Mouse (Mus musculus) heart, embryonic 12.5 days (tissue): Measurements from ENCODE around the gene Pnpla1. TPM values are rescaled to one million over a fixed set of nuclear protein-coding genes. Genes with fewer than 3 reads are reported as not detected.

ENCODE experiments used
- ATAC-seq: fragments of 200-750 bp; cut with Nextera tagmentation; 2 replicates; pipeline ENCODE4 v1.8.0; 2017; ENCODE audit warnings: moderate TSS enrichment, moderate library complexity; ENCODE audit not compliant: insufficient number of reproducible peaks, low FRiP score
- H3K27ac ChIP-seq: fragments of 300-500 bp; sonication (generic); 2 replicates; pipeline ENCODE4 v1.5.1; 2016; ENCODE audit warnings: mild to moderate bottlenecking, moderate library complexity; ENCODE audit not compliant: poor library complexity, severe bottlenecking
- H3K27me3 ChIP-seq: fragments of 300-500 bp; sonication (generic); replicated peaks from 2 replicates; pipeline ENCODE4 v1.6.1; 2016; ENCODE audit warnings: mild to moderate bottlenecking, moderate library complexity
- H3K36me3 ChIP-seq: fragments of 300-500 bp; sonication (generic); 2 replicates; pipeline ENCODE4 v1.6.1; 2016; ENCODE audit warnings: mild to moderate bottlenecking, moderate library complexity
- H3K4me1 ChIP-seq: fragments of 300-500 bp; sonication (generic); replicated peaks from 2 replicates; pipeline ENCODE4 v1.6.1; 2016; ENCODE audit warnings: mild to moderate bottlenecking
- H3K4me2 ChIP-seq: fragments of 300-500 bp; sonication (generic); 2 replicates; pipeline ENCODE4 v1.6.1; 2016; ENCODE audit warnings: mild to moderate bottlenecking, moderate library complexity
- H3K4me3 ChIP-seq: fragments of 300-500 bp; sonication (generic); 2 replicates; pipeline ENCODE4 v1.5.1; 2016; ENCODE audit warnings: mild to moderate bottlenecking
- H3K9ac ChIP-seq: fragments of 300-500 bp; sonication (generic); 2 replicates; pipeline ENCODE4 v1.6.1; 2016; ENCODE audit warnings: mild to moderate bottlenecking, moderate library complexity
- H3K9me3 ChIP-seq: fragments of 300-500 bp; sonication (generic); replicated peaks from 2 replicates; pipeline ENCODE4 v1.6.1; 2016; ENCODE audit warnings: mild to moderate bottlenecking, moderate library complexity
- WGBS: fragments of 180-500 bp; shearing (Covaris S2); methylation state at CpG from one replicate; pipeline ENCODE4 v1.1.7; 2016; 5-methylcytosine and 5-hydroxymethylcytosine counted together
- polyA plus RNA-seq: library from polyadenylated mRNA; unstranded; fragments of >200 nt; fragmentation: Nextera tagmentation; extraction: Ambion mirVana; gene quantifications from 2 replicates; pipeline ENCODE4 v1.2.1, GENCODE M21; 2016

The Pnpla1 gene
- polyA plus RNA-seq, 1 experiment from 2014 or later = 0.05 TPM

DNA sequence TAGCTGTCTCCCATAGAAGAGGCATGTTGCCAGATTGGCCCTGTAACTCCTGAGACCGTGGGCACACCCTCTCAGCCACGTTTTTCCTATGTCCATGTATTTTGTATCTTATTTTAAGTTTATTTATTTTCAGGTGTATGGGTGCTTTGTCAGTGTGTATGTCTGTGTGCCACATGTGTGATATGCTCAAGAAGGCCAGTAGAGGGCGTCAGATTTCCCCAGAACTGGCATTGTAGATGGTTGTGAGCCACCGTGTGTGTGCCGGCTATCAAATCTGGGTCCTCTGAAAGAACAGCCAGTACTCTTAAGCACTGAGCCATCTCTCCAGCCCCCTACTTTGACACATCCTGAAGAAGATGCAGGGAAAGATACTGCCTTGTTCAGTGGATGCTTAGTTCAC, 12.2 kb downstream of the Pnpla1 start:
- Histone ChIP-seq H3K27me3 (no peaks in the 10 kb centered on the region), H3K27ac (no peak overlapping the region), H3K36me3 (no peaks in the 10 kb centered on the region), H3K4me1 (peaks cover 8% of the 10 kb centered on the region), H3K4me2 (no peak overlapping the region), H3K4me3 (no peak overlapping the region), H3K9me3 (no peaks in the 10 kb centered on the region), H3K9ac (no peak overlapping the region)
- no peak for ATAC-seq
- 63% methylated on average over 5 of the region's 5 CpGs for WGBS

- Histone ChIP-seq H3K9ac (no peak overlapping the region), H3K4me2 (no peak overlapping the region), H3K27me3 (no peaks in the 10 kb centered on the region), H3K4me1 (peaks cover 11% of the 10 kb centered on the region), H3K27ac (no peak overlapping the region), H3K9me3 (no peaks in the 10 kb centered on the region), H3K36me3 (no peaks in the 10 kb centered on the region), H3K4me3 (no peak overlapping the region)
- no peak for ATAC-seq
- WGBS = 77% methylated on average over 11 of the region's 11 CpGs
Observed at GRCm38 (mm10) chr17:28871831-28872230, 13.6 kb downstream of the Pnpla1 start.

- H3K27me3 ChIP-seq = 0 out of 2 replicates have a peak, but pooled peaks cover 4% of the 10 kb centered on the region
- no peaks in the 10 kb centered on the region for H3K36me3 ChIP-seq
- no peak overlapping the region for H3K4me3 ChIP-seq
- no peaks in the 10 kb centered on the region for H3K9me3 ChIP-seq
- no peak overlapping the region for H3K9ac ChIP-seq
- peaks cover 11% of the 10 kb centered on the region for H3K4me1 ChIP-seq
- no peak overlapping the region for H3K4me2 ChIP-seq
- 80% methylated on average over 7 of the region's 7 CpGs for WGBS
- H3K27ac ChIP-seq = no peak overlapping the region
- no peak for ATAC-seq
Observed at GRCm38 (mm10) chr17:28872322-28872721, 14.1 kb downstream of the Pnpla1 start.

- H3K9me3 ChIP-seq = no peaks in the 10 kb centered on the region
- WGBS = 81% methylated on average over 4 of the region's 4 CpGs
- no peak overlapping the region for H3K4me2 ChIP-seq
- no peak for ATAC-seq
- no peaks in the 10 kb centered on the region for H3K36me3 ChIP-seq
- H3K4me1 ChIP-seq = peaks cover 11% of the 10 kb centered on the region
- H3K9ac ChIP-seq = no peak overlapping the region
- 0 out of 2 replicates have a peak, but pooled peaks cover 9% of the 10 kb centered on the region for H3K27me3 ChIP-seq
- H3K27ac ChIP-seq = no peak overlapping the region
- H3K4me3 ChIP-seq = no peak overlapping the region
Observed at GRCm38 (mm10) chr17:28874216-28874615, 16.0 kb downstream of the Pnpla1 start.

DNA sequence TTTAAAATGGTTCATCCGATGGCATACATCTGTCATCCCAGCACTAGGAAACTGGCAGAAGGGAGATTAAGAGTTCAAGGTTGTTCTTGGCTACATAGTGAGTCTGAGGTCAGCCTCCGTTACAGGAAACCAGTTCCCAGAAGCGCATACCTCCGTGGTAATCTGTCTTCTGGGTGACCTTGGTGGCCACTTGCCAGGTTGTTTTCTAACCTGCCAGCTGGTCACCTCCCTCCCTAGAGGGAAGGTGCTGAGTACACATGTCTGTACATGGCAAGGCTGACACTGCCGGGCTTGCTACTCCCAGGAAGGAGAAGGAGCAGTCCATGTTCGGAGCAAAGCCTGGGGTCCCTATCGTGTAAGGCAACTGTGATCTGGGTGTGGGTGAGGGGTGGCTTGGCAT, 16.6 kb downstream of the Pnpla1 start:
- peak overlapping the region; percentile 25; the same call in 1 of the 2 replicates for H3K27ac ChIP-seq

DNA sequence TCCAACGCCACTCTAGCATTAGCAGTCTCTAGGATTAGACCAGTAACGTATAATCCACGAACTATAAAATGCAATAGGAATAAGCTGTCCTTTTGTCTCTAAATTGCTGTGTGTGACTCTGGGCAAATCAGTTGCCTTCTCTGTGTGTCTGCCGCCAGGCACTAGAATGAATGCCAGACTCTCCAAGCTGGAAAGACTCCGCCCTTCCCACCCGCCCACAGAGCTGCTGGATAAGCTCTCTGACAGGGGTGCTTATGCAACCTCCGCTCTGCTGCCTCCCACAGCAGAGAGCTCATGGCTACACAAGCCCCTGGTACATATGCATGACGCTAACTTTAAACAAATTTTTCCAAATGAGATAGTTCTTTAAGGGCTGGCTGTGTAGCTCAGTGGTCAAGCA, 17.1 kb downstream of the Pnpla1 start:
- peaks cover 12% of the 10 kb centered on the region; the same call in 1 of the 2 replicates for H3K27me3 ChIP-seq
- no peak overlapping the region for H3K4me3 ChIP-seq
- H3K4me1 ChIP-seq = peaks cover 15% of the 10 kb centered on the region
- H3K36me3 ChIP-seq = no peaks in the 10 kb centered on the region
- 0 out of 2 replicates have a peak, but pooled peaks have one; percentile 52 for ATAC-seq
- no peaks in the 10 kb centered on the region for H3K9me3 ChIP-seq
- 0 out of 2 replicates have a peak overlapping the region, but pooled peaks have one; percentile 1 for H3K4me2 ChIP-seq
- H3K27ac ChIP-seq = peak overlapping the region; percentile 37; the same call in 1 of the 2 replicates
- no peak overlapping the region for H3K9ac ChIP-seq
- 34% methylated on average over 8 of the region's 8 CpGs for WGBS

More for the DNA sequence above, 16.6 kb downstream of the Pnpla1 start:
- 38% methylated on average over 7 of the region's 7 CpGs for WGBS
- no peak overlapping the region for H3K4me2 ChIP-seq
- no peaks in the 10 kb centered on the region for H3K9me3 ChIP-seq
- no peak overlapping the region for H3K4me3 ChIP-seq
- H3K36me3 ChIP-seq = no peaks in the 10 kb centered on the region
- 0 out of 2 replicates have a peak, but pooled peaks cover 9% of the 10 kb centered on the region for H3K27me3 ChIP-seq
- H3K4me1 ChIP-seq = peaks cover 11% of the 10 kb centered on the region
- 0 out of 2 replicates have a peak overlapping the region, but pooled peaks have one; percentile 37 for H3K9ac ChIP-seq
- ATAC-seq = no peak; the same call in 1 of the 2 replicates

DNA sequence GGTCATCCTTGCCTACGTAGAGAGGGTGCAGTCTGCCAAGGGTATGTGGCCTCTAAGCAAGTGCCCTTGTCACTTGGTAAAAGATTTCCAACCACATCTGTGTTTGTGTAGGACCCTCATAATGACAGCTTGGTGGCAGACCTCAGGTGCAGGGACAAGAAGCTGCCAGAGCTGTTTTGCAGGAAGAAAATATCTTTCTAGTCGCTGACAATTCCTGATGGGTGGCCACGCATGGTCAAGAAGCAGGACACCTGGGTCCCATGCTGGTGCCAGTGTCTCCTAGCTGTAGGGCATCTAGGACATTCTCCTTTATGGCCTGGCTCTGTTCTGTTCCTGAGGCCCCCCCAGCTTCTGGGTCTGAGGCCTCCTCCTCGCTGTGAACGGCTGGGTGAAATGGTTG, 18.1 kb downstream of the Pnpla1 start:
- WGBS = 58% methylated on average over 5 of the region's 5 CpGs

DNA sequence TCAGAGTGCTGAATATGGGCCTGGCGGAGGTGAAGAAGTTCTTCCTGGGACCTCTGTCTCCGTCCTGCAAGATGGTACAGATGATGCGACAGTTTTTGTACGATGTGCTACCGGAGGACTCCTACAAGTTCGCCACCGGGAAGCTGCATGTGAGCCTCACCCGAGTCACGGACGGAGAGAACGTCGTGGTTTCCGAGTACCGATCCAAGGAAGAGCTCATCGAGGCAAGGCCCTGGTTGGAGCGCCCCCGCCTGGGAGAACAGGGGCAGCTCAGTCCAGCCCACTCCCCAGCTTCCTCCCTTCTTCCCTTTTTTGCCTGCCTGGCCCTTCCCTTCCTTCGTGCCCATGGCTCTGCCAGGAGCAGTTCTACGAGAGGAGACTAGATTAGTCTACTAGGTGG, 18.6 kb downstream of the Pnpla1 start:
- Histone ChIP-seq H3K27ac (no peak overlapping the region), H3K4me3 (no peak overlapping the region), H3K4me2 (peak overlapping the region; percentile 34), H3K36me3 (no peaks in the 10 kb centered on the region), H3K27me3 (peaks cover 25% of the 10 kb centered on the region), H3K4me1 (peaks cover 15% of the 10 kb centered on the region), H3K9me3 (no peaks in the 10 kb centered on the region), H3K9ac (0 out of 2 replicates have a peak overlapping the region, but pooled peaks have one; percentile 8)
- 19% methylated on average over 19 of the region's 19 CpGs for WGBS
- ATAC-seq = no peak

More for the DNA sequence above, 18.1 kb downstream of the Pnpla1 start:
- Histone ChIP-seq H3K9me3 (no peaks in the 10 kb centered on the region), H3K27ac (no peak overlapping the region), H3K9ac (0 out of 2 replicates have a peak overlapping the region, but pooled peaks have one; percentile 8), H3K36me3 (no peaks in the 10 kb centered on the region), H3K4me3 (no peak overlapping the region), H3K27me3 (peaks cover 22% of the 10 kb centered on the region), H3K4me2 (peak overlapping the region; percentile 34; the same call in 1 of the 2 replicates), H3K4me1 (peaks cover 15% of the 10 kb centered on the region)
- ATAC-seq = no peak

DNA sequence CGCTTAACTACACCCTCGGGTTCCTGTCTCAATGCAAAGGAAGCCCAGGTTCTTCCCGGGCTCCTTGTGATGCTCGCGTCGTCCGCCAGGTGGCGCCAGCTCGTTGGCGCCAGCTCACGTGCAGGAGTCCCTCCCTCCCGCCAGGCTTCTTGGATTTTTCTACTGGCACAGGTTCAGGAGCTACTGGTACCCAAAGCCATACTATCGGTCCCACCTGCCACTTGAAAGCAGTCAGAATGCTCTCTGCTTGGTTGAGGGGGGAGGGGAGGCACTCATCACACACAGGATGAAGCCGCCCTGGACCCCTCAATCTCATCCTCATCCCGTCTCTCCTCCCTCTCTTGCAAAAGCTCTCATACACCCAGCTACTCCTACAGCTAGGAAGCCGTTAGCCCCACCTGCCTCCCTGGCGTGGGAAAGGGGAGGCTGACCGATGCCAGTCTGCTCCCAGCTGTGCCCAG, 21.8 kb downstream of the Pnpla1 start:
- Histone ChIP-seq H3K4me3 (no peak overlapping the region), H3K27me3 (peaks cover 29% of the 10 kb centered on the region), H3K36me3 (no peaks in the 10 kb centered on the region), H3K4me1 (peaks cover 14% of the 10 kb centered on the region), H3K4me2 (peak overlapping the region; percentile 22; the same call in 1 of the 2 replicates), H3K9ac (no peak overlapping the region), H3K9me3 (no peaks in the 10 kb centered on the region), H3K27ac (no peak overlapping the region)
- 5% methylated on average over 18 of the region's 18 CpGs for WGBS
- no peak for ATAC-seq

DNA sequence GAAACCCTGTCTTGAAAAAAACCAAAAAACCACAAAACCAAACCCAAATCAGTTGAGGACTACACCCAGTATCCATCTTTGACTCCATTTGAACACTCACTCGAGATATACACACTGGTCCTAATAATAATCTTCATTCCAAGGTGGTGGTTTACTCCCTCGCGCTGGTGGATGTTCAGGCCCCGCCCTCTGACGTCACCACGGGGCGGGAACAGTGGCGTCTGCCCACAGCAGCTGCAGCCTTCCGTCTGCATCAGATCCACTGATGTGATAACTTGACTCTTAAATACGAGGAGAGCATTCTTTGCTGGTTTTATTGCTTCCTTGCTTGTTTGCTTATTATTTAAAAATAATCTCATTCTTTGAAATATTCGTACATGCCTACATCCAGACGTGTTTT, 24.1 kb downstream of the Pnpla1 start:
- peak overlapping the region; percentile 46 for H3K4me2 ChIP-seq
- WGBS = 3% methylated on average over 12 of the region's 12 CpGs
- no peak overlapping the region for H3K4me3 ChIP-seq

DNA sequence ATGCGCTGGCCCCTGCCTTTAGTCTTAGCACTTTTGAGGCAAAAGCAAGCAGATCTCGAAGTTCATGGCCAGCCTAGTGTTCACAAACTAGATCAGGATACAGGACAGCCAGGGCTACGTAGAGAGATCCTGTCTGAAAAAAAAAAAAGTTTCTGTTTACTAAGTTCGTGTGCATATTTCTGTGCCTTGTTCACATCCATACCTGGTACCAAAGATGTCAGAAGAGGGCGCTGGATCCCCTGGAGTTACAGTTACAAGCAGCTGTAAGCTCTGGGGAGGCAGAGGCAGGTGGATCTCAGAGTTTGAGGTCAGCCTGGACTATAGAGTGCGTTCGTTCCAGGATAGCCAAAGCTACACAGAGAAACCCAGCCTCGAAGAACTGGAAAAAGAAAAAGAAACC, 24.6 kb downstream of the Pnpla1 start:
- ATAC-seq = no peak
- no peak overlapping the region for H3K9ac ChIP-seq
- 44% methylated on average over 8 of the region's 8 CpGs for WGBS
- no peak overlapping the region for H3K27ac ChIP-seq
- H3K4me3 ChIP-seq = no peak overlapping the region
- H3K4me2 ChIP-seq = no peak overlapping the region
- H3K4me1 ChIP-seq = peaks cover 6% of the 10 kb centered on the region; the same call in 1 of the 2 replicates
- H3K36me3 ChIP-seq = no peaks in the 10 kb centered on the region
- peaks cover 24% of the 10 kb centered on the region for H3K27me3 ChIP-seq
- H3K9me3 ChIP-seq = no peaks in the 10 kb centered on the region

More for the DNA sequence above, 24.1 kb downstream of the Pnpla1 start:
- H3K27ac ChIP-seq = no peak overlapping the region
- H3K36me3 ChIP-seq = no peaks in the 10 kb centered on the region
- H3K4me1 ChIP-seq = peaks cover 6% of the 10 kb centered on the region; the same call in 1 of the 2 replicates
- no peak for ATAC-seq
- peaks cover 26% of the 10 kb centered on the region for H3K27me3 ChIP-seq
- no peaks in the 10 kb centered on the region for H3K9me3 ChIP-seq
- no peak overlapping the region for H3K9ac ChIP-seq
